Mouse (Mus musculus) right cerebral cortex, adult 18-20 months (tissue): ENCODE measurements around the gene Hmbs.
"Not testable (repeated sequence)": the region's sequence is repeated elsewhere in the genome, so short reads cannot be mapped to it uniquely, and the experiment has no call there.

Experiments
- DNase-seq: peaks from one replicate; pipeline ENCODE4 v3.0.0; 2022; ENCODE audit warnings: mixed read lengths

The Hmbs gene

DNA sequence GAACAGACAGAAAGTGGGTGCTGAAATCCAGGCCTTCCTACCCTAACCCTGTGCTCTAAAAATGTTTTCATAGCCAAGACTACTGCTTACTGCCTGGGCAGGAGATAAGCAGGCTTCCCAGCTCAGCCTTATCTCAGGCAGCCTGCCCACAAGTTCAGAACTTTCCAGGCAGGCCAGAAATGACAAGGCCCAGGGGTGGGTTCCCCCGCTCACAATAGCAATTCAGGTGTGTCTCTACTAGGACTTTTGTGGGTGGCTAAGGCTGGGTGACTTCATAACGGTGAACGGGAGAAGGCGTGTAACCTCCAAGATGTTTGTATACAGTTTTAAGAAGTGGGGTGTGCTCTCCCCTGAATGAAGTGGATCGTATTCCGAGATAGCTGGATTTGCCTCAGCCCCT, 738 bp downstream of the Hmbs start:
- no peak for DNase-seq

DNA sequence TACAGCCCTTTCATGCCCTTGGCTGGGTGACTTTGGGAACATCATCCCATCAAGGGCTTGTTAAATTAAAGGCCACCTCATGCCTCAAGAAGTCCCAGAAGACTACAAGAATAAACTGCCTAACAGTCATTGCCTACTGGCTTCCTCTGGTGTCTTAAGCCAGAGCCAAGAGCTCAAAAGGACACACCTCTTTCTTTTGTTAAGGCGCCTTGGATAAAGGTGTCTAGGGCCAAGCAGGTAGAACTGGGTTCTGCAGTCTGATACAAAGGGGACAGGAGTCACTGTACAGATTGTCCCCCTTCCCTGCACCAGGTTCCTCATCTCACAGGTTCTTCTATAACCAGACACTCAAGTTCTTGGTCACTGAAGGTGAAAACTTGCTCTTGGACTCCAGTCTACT, 1.4 kb downstream of the Hmbs start:
- DNase-seq = no peak

DNA sequence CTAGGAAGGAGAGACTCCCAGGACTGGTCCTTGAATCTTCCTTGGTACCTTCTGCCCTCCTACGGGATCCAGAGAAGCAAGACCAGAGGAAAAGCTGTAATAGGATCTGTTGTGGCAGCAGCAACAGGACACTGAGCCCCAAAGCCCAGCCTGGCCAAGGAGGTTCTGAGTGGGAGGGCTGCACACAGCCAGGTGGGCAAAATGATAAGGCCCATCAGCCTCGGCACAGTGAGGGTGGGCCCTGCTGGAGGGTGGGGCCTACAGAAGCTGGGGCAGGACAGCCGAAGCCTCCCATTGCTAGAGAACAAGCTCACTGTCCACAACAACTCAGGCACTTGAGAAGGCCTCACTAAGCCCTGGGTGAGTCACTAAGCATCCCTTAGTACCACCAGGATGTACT, 1.9 kb downstream of the Hmbs start:
- DNase-seq = no peak

DNA sequence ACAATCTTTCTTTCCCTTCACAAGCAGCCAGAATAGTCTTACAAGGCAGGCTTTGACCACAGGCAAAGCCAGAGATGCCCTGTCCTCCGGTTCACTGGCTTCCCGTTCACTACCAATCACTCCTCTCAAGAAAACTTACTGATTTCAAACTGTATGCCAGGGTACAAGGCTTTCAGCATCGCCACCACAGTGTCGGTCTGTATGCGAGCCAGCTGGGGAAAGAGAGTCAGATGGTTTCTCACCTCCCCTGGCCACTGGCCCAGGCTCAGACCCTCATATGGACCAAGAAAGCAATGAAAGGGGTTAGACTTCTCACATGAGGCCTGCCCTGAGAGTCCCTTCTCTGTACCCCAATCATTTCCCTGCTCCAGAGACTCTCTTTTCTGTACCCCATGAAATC, 2.5 kb downstream of the Hmbs start:
- no peak for DNase-seq

DNA sequence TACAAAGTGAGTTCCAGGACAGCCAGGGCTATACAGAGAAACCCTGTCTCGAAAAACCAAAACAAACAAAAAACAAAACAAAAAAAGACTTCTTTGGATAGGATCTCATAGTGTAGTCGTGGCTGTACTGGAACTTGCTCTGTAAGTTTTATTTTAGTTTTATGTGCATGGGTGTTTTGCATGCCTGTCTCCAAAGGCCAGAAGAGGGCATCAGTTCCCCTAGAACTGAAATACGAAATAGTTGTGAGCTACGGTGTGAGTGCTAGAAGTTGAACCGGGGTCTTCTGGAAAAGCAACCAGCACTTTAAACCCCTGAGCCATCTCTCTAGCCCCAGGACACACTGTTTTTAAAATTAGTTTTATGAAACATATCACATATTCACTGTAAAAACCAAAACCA, 5.5 kb downstream of the Hmbs start:
- no peak for DNase-seq

DNA sequence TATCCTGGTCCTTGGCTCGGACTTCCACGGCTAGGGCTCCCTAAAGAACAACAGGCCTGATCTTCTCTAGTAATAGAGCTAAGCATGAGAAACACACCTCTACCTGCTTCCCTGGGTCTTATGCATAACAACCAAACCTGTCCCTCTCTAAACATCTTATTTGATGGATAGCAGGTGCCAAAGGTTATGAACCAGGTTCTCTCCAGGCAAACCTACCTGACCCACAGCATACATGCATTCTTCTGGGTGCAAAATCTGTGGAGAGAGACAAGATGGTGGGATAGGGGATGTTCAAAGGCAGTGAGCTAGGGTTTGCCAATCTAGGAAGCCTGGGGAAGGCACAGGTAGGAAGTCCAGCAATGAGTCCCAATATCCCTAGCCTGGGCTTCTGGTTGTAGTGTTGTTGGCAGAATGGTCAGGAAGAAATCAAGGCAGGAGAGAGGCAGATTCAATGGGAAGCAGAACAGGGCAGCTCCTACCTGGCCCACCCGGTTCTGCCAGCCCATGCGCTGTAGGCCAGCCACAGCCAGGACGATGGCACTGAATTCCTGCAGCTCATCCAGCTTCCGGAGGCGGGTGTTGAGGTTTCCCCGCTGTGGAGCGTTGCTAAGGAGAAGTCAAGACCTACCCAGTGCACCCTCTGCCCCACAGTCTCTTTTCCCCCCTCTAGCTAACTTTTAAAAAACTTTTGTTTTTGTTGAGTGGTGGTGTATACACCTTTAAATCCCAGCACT, 6.4 kb downstream of the Hmbs start:
- DNase-seq = no peak

DNA sequence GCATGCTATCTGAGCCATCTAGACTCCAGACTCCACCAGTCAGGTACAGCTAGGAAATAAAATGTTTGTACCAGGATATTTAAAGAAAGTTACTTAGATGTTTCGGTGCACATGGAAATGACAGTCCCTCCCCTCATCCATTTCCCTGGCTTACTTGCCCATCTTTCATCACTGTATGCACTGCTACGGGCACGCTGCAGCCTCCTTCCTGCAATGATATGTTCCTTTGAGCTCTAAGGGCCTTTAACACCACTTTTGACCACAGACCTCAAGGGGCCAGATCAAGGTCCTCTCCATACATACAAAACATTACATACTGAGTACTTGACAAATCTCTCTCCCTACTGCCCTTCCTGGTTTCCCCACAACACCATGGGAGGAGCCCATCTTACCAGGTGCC, 7.1 kb downstream of the Hmbs start:
- no peak for DNase-seq

DNA sequence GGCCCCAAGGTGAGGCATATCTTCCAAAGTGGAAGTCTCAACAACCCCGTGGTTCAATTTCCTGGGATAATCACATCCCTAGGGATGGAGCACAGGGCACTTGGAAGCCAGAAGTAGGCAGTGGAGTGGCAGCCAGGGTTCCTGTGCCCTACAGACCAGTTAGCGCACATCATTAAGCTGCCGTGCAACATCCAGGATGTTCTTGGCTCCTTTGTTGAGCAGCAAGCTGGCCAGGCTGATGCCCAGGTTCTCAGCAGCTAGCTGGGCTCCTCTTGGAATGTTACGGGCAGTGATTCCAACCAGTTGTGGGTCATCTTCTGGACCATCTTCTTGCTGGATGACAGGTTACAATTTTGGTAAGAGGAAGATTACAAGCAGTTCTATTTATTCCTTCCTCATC, 7.5 kb downstream of the Hmbs start:
- not testable (repeated sequence) for DNase-seq

DNA sequence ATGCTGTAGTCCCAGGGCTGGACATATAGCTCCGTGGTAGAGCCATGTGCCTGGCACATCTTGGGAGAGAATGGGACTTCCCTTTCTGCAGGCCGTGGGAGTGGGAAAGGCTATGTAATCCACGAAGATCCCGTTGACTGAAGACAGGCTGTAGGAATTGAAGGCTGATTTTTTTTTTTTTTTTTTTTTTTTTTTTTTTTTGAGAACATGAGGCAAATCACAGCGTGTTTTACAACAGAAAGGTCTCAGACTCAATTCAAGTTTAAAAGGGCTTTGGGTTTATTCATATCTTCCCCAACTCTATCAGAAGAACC, 8.0 kb downstream of the Hmbs start:
- DNase-seq = no peak

DNA sequence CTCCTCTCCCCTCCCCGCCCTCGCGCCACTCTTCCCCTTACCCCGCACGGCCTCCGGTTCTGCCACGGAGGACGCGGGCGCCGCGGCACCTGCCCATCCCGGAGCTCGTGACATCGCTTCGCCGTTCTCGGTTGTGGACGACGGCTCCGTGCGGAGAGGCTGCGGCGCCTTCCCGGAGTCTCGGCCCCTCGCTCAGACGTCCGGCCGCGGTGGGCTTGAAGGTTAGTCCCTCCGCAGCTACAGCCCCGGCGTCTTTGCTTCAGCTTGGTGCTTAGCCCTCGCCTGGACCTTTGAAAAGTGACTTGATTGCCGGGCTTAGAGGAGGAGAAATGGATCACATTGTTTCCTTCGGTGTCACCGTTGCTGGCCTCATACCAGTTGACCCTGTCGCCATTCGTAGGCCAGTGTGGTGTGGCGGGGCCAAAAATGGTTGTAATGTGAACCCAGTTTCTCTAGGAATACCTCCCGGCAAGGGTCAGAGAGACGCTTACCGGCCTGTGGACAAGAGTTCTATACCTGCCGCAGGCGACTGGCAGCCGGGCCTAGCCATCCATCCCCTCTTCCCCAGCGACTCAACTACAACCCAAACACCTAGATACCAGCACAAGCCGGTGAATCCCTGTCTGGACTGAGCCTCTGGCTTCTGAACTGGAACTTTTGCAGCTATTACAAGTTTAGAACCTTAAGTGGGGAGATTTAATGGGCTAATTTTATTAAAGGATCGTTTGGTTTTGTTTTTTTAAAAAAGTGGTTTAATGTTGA, 8.5 kb downstream of the Hmbs start:
- peak; percentile 33 for DNase-seq

DNA sequence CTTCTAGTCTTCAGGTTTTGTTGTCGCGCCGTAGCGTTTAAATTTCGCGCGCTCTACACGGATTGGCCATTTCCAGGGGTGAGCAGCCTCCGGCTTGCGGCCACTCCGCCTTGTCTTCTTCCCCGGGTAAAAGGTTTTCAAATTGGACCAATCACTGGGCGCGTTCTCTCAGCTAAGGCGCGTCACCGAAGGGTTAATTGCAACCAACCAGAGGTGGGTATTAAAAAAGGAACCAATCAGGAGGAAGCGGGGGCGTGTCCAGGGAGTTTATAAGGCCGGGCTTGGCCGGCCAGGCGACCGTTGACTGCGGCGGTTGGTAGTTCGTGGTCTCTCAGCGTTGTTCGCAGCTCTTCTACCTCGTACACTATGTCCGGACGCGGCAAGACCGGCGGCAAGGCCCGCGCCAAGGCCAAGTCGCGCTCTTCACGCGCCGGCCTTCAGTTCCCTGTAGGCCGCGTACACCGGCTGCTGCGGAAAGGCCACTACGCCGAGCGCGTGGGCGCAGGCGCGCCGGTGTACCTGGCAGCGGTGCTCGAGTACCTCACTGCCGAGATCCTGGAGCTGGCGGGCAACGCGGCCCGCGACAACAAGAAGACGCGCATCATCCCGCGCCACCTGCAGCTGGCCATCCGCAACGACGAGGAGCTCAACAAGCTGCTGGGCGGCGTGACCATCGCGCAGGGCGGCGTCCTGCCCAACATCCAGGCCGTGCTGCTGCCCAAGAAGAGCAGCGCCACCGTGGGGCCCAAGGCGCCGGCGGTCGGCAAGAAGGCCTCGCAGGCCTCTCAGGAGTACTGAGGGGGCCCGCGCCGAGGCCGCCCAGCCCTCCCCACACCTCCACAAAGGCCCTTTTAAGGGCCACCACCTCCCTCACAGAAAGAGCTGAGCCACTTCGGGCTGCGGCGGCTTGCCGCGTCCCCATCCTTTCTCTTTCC, 9.4 kb downstream of the Hmbs start, which contains the start of gene H2afx:
TSS of gene H2afx (plus strand) at position 299 of the 935 bp plus-strand sequence.
- DNase-seq = peak; percentile 99

DNA sequence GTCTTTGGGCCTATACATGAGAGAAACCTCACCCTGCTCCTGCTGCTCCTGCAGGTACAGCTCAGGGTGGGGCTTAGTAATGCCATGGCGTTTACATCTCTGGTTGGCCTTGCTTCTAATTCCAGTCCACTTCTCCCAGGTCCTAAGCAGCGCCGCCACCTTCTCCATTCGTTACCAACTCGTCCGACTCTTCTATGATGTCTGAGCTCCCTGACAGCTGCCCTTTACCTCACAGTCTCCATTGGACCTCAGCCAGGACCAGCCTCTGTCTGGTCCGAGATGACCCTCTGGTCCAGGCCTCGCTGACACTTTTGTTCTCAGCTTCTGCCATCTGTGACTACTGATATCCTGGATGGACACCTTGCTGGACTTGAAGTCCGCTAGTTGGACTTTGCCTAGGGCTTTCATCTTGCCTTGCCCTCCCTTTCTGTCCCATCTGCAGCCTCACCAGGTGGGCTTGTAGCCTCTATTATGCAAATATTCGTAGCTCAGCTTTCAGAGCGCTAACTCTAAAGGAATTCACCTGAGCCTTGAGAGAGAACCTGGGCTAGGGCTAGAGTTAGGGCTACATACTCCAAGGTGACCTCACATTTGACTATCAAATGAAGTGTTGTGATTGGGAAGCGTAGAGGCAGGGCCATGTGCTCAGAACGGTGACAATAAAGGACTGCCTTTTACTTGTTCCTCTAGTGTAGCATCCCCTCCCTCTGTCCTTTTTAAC, 10.9 kb downstream of the Hmbs start:
- no peak for DNase-seq

DNA sequence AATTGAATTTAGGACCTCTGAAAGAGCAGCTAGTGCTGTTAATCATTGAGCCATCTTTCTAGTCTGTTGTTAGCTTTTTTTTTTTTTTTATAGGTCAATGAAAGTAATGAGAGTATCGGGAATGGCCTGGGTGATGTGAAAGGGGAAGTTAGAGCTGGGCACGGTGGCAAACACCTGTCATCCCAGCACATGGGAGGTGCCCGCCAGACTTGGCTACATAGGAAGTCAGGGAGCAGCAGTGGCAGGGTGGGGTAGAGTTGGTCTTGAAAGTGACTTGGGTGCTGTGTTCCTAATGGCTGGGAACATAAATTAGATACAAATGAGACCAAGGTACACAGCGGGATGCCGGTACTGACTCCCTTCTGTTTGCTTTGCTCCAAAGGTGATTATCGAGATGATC, 13.3 kb downstream of the Hmbs start:
- DNase-seq = no peak

DNA sequence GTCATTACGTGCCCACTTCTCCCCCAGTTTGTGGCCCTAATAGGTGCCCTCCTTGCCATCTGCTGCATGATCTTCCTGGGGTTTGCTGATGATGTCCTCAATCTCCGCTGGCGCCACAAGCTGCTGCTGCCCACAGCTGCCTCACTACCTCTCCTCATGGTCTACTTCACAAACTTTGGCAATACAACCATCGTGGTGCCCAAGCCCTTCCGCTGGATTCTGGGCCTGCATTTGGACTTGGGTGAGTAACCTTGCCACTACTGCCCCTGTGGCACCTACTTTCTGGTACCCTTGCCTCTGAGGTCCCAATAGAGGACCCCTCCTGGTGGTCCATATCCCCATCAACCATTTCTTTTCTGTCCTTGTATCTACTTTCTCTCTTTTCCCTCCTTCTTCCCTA, 16.1 kb downstream of the Hmbs start:
- no peak for DNase-seq

DNA sequence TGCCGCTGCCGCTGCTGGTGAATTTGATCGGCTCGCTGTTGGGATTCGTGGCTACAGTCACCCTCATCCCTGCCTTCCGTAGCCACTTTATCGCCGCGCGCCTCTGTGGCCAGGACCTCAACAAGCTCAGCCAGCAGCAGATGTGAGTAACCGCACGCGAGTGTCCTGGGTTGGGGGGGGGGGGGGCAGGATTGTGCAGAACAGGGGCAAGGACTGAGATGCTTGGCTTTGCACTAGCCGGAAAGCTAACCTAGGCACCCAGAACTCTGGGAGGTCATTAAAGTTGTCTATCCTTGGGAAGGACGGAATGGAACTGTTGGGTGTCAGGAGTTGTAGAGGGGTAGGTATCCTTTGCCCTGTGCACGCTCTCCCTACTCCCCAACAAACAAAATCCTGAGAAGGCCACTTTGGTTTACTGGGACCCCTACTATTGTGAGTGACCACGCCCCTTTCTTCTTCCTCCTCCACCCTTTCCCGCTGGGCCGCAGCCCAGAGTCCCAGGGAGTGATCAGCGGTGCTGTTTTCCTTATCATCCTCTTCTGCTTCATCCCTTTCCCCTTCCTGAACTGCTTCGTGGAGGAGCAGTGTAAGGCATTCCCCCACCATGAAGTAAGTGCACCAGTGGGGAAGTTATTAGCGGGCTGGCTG, 16.8 kb downstream of the Hmbs start:
- DNase-seq = no peak

DNA sequence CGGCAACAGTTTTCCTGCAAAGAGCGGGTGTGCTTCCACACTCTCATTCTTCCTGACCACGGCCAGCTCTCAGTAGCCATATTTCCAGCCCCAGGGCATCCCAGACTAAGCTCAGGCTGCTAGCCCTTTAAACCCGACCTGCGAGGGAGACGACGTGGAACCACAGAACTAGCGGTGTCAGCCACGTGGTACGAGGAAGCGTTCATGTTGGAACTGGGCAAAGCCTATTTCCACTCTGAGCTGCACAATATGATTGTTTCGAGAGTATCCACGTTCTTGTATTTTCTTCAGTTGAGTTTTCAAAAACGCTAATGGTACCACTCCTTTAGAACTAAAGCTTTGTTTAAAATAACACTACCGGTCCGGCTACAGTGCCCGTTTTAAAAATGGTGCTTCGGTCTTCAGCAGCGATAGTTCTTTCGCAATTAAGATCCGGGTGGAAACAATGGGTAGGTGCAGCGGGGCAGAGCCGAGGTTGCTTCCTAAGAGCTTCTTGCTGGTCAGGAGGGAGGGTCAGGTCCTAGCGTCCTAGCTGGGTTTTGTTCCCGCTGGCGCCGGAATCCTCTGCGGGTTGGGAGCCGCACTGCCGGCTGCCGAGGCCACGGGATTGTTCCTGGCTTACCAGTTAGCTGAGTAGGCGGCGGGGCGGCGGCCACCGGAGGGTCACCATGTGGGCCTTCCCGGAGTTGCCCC, 17.5 kb downstream of the Hmbs start:
- DNase-seq = peak; percentile 91

DNA sequence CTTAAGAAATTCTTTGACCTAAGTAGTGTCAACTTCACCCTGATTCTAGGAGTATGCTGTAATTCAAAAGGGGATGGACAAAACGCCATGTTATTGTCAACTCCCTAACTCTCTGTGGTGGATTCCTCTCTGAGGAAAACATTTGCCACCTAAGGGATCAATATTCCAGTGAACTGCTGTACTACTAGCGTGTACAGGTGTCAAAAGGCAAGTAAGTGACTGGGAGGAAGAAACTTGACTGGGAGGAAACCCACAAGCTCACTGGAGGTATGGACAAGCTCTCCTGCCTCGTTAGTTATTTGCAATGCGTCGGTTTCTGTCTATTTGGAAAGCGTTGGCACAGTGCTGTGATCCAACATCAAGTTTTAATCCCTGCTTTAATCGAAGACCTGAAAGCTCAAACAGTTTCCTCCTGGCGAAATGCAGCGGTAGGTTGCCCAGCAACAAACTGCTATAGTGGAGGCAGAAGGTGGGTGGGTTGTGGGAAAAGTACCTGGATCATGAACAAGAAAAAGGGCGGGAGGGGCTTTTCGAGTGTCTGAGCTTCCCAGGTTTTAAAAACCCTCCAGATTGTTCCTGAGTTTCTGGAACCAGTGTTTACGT, 18.2 kb downstream of the Hmbs start, which contains the start of gene Dpagt1:
TSS of gene Dpagt1 (plus strand) at position 252 of the 603 bp plus-strand sequence.
- no peak for DNase-seq

DNA sequence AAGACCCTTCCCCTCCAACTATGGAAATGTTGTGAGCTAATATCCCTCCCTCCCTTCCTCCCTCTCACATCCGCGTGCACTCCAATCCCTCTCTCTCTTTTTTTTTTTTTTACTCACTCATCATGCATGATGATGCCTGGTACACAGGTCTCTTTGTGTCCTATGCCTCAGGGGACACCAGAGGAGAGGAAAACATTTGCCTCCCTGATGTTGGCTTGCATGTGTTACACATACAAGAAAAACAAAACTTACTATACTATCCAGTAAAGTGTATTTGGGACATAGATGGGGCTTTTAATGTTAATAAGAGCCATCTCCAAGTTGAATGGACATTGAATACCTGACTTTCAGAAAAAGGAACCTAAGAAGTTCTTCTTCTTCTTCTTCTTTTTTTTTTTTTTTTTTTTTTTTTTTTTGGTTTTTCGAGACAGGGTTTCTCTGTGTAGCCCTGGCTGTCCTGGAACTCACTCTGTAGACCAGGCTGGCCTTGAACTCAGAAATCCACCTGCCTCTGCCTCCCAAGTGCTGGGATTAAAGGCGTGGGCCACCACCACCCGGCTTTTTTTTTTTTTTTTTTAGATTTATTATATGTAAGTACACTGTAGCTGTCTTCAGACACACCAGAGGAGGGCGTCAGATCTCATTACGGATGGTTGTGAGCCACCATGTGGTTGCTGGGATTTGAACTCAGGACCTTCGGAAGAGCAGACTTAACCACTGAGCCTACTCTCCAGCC, 18.8 kb downstream of the Hmbs start:
- not testable (repeated sequence) for DNase-seq

DNA sequence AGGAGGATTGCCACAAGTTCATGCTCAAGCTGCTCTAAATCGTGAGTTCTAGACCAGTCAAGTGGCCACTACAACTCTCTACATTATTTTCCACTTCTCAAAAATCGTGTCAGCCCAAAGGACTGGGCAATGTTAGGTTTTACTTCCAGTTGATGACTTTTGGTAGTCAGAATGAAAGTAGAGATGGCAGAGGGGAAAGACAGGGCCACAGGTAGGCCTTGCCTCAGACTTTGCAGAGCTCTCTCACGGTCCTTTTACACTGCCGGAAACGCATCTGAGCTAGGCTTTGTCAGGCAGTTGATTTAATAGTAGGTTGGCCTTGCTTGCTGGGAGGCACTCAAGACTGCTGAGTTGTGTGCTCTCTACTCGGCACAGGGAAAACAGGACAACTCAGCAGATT, 19.9 kb downstream of the Hmbs start:
- no peak for DNase-seq

DNA sequence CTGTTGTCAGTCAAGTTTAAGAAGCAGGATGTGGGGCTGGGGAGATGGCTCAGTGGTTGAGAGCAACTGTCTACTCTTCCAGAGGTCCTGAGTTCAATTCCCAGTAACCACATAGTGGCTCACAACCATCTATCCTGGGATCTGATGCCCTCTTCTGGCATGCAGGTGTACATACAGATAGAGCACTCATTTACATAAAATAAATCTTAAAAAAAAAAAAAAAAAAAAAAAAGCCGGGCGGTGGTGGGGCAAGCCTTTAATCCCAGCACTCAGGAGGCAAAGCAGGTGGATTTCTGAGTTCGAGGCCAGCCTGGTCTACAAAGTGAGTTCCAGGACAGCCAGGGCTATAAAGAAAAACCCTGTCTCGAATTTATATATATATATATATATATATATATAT, 20.4 kb downstream of the Hmbs start:
- DNase-seq = not testable (repeated sequence)

DNA sequence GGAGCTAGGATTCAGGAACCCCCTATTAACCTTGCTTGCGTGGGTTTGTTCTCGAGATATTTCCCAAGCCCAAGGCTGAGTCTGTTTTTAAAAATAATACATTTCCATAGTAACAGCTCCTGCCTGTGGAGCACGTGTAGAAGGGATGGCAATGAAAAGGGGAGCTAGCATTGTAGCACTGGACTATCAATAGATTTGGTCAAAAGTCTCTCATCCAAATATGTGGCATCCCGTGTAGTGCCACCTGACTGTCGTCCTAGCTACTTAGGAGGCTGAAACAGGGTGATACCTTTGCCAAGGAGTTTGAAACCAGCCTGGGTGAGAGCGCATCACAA, 23.3 kb downstream of the Hmbs start:
- DNase-seq = peak; percentile 49
